Mouse (Mus musculus): Measurements from ENCODE around the gene Sgf29.

- TF ChIP-seq CTCF (IDR thresholded peaks at IDR 0.05; ENCODE audit: low read depth) (no peak), EP300 (IDR thresholded peaks at IDR 0.05; ENCODE audit: low read depth) (no peak)
Measured at GRCm38 (mm10) chr7:126644914-126645313, 4.2 kb upstream of the Sgf29 start.

Data from liver, postnatal 0 days (tissue).